Mouse (Mus musculus) retina, postnatal 1 day (tissue): Measurements from ENCODE around the gene Ndufb8.

Source experiments
- DNase-seq: peaks from one replicate; pipeline ENCODE4 v3.0.0-alpha.2; 2012

Gene Ndufb8

DNA sequence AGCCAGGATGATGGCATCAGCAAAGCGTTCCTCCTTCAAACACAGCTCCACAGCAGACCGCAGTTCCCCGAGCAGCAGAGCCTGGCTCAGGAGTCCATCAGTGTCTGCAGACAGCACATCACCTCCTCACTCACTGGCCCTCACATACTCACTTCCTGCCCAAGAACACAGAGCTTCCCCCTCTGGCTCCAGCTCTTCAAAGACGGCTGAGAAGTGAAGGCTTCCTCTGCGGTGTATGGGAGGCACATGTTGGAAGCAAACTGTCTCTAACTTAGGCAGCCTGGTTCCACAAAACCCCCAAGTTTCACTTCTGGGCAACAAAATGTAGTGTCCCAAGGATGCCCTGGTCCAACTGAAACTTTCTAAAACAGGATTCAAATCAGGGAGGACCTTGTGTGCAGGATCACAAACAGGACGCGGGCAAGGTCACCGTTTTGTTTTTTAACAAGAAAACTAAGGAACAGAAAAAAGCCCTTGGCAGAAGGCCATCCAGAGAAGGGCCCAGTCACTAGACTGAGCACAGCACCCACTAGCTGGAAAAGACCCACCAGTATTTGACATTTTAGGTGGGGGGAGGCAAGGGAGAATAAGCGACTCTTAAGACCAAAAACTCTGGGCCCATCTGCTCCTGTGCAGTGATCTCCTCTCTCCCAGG lies 29.6 kb downstream of the Ndufb8 start:
- no peak for DNase-seq

DNA sequence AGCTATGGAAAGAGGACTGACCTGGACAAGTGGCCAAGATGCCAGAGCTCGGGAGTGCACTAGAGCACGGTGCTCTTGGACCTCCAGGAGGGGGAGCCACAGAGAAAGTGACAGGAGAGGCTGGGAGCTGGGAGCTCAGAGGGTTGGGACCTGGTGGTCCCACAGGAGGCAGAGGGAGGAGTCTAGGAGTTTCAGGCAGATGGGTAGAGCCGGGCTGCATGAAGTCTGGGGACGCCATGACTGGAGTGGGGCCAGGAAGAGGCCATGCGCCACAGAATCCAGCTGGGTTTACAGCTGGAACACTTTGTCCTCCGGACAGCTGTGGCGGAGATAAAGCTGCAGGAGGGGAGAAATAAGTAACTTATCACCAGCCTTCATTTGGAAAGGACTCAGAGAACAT lies 36.1 kb downstream of the Ndufb8 start:
- DNase-seq = peak; percentile 61

DNA sequence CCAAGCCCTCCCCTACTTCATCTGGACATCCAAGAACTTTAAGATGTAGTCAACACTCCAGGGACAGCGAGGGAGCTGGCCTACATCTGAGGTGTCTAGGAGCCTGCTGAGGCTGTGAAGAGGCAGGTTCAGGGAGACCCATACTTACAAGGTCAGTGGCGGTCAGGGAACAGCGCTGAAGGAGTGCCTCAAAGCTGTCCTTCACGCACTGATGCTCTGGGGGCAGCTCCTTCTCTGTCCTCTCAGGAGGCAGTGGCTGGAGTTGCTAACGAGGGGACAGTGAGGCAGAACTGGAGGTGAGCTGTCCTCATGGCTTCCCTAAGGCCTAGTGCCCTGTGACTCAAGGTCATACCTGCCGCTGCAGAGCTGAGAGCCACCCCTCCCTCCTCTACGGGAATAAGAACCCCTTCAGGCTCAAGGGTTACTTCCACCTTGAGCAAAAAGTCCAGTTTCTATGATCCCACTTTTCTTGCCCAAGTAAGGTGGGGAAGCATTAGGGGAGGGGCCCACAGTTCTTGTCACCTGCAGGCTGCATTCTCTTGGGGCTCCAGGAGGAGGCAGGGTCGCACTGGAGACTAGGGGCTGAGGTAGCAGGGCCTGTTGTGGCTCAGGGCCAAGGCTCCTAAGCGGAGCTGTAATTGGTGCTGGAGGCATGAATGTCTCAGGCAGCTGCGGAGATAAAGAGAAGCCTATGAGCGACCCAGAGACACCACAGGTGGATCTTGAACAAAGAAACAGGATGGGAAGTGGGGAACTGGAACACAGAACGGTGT lies 37.1 kb downstream of the Ndufb8 start:
- DNase-seq = peak; percentile 61

DNA sequence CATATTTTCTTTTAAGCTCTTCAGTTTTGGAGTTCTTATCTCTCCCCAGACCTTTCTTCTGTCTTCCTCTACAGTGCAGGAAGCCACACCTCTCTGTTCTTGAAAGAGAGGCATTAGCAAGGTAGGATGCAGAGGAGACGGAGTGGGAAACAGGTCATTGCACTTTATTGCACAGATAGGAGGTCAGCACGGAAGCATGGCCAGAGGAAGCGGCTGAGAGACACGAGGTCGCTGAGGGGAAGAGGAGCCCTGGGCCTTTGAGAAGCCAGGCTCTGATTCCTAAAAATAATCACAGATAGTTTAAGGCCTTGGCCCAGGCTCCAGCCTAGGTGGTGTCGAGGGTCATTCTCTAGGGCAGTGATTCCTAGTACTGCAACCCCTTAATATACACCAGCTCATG lies 39.5 kb downstream of the Ndufb8 start:
- DNase-seq = no peak

DNA sequence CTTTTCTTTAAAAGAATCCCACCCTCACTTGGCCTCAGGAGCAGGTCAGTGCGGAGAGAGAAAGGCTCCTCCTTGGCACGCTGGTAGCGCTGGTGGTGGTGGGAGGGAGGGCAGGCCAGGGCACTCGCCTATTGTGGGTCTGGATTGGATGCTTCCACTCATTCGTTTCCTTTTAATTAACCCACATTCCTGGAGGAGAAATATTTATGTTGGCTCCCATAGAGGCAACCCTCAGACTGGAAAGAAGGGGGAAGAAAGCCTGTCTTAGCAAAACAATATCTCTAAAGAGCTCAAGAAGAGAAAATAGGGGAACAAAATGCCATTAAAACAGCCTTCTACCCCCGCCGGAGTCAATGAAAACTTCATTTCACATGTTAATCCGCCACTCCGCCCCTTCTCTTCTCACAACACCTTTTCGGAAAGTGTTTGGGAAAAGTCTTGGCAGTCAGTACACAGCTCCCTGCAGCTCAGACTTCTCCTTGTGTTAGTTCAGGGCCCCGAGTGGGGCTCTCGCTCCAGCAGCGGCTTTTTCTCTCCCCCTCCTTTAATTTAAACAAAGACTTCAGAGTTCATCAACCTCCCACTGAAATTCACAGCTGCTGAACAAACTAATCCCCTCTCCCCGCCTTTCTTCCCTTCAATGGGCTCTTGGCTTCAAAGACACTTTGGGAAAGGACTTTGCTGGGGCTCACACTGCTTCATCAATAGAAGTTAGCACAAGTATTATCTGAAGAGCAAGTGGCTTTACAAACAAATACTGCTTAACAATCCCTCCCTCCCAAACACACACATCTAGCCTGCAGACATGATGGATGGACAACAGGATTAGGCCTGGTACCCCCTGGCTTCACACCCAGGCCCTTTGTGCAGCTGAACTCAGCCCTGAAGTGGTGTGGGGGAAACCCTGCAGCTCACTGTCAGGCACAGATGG lies 40.5 kb downstream of the Ndufb8 start:
- DNase-seq = peak; percentile 64

DNA sequence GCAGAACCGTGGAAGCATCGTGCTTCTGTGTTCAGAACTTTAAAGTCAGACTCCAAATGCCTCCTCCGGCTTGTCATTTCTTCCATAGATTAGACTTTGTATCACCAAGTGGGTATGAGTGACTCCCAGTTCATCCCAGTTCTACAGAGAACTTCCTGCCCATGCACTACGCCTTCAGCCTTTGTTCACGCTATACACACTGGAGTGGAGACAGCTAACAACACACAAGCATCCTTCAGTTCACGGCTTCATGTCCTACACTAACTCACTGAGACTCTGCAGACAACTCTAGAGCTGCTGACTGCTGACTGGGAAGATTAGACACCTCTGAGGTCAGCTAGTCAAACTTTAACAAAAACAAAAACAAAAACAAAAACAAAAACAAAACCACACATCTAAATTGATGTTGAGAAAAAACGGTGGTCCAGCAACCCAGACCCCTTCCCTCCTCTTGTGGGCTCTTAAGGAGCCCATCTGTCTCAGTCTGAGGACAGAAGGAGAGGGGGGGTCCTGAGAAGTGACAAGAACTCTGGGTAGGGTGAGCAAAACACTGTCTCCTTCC lies 41.2 kb downstream of the Ndufb8 start:
- DNase-seq = no peak

DNA sequence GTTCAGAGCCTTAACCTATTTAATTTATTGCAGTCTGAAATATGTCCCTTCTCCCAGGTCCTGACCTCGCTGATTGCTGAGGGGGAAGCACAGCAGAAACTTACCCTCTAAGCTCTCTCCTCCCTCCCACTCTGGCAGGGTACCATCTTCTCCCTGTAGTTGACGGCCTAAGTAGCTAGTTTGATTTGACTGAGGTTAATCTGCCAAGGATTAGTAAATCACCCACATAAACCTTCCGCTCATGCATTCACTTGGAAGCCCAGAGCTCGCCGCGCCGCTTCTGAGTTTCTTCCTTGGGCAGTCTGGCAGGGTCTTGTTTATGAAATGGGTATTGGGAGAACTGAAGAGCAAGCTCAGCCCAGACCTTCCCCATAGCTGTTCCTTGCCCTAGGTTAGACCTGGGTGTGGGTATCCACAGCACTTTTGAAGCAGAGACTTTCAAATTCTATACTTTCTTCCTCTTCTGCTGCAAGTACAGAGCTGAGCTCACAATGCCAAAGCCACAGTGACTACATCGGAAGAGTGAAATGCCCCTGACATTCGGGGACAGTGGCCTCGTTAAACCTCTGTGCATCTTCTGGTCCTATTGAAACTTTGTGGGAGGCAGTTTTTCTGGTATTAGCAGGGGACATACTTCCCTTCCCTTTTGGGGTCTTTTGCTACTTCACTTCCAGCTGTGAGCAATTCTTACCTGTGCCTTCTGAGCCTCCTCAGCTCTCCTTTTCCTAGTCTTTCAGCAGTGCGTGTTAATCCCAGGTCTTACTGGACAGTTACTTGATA lies 42.0 kb downstream of the Ndufb8 start:
- DNase-seq = peak; percentile 76

DNA sequence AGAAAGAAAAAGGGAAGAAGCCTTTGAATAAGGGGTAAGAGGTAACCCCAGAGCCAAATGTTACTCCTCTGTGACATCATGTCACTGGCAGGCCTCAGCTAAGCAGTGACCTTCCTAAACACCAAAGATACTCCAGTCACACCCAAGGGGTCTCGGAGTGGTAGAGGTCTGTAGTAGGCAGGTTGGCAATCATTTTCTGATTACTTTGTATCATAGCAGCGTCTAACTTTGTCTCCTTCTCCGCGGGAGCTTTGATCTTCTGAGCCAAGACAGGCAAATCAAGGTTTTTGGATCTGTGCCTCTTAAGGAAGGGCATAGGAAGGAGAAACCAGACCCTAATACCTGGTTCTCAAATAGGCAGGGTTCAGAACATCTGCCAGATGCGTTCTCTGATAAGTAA lies 42.6 kb downstream of the Ndufb8 start:
- DNase-seq = no peak

DNA sequence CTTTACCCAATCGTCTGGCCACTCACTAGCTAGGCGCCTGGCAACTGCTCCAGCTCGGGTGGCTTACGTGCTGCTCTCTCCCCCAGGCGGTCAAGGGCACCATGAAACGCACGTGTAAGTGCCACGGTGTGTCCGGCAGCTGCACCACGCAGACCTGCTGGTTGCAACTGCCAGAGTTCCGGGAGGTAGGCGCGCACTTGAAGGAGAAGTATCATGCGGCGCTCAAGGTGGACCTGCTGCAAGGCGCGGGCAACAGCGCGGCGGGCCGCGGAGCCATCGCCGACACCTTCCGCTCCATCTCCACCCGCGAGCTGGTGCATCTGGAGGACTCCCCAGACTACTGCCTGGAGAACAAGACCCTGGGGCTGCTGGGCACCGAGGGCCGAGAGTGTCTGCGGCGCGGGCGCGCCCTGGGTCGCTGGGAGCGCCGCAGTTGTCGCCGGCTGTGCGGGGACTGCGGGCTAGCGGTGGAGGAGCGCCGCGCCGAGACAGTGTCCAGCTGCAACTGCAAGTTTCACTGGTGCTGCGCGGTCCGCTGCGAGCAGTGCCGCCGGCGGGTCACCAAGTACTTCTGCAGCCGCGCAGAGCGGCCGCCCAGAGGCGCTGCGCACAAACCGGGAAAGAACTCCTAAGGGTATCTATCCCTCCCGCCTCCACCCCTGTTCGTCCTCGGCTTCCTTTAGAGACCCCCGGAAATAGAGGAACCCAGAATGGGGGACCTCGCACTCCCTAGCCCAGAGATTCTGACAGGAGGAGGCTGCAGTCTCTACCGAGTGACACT lies 43.6 kb downstream of the Ndufb8 start:
- DNase-seq = peak; percentile 74

DNA sequence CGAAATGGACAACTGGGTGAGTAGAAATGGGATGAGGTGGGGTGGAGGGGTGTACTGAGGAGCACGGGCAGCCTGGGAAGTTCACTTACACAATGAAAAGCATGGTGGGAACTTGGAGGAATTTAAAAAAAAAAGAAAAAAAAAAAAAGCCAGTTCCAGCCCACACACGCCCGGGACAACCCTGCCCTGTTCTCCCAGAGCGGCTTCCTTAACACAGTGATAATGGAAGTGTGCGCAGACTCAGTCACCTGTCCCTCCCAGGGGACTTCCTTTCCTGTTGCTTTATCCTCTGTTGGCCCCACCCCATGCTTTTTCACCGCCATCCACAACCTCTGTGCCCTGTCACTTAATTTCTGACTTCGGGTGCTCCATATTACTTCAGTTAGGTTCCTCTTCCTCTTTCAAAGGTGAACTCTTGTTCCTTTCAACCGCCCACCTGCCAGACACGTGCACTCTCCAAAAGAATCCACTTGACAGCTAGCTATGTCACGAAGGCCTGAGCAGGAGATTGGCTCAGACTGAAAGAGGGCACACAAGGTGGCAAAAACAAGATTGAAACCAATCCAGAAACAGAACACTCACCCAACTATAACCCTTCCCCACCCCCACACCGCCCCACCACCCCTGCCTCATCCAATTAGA lies 44.6 kb downstream of the Ndufb8 start:
- DNase-seq = no peak

DNA sequence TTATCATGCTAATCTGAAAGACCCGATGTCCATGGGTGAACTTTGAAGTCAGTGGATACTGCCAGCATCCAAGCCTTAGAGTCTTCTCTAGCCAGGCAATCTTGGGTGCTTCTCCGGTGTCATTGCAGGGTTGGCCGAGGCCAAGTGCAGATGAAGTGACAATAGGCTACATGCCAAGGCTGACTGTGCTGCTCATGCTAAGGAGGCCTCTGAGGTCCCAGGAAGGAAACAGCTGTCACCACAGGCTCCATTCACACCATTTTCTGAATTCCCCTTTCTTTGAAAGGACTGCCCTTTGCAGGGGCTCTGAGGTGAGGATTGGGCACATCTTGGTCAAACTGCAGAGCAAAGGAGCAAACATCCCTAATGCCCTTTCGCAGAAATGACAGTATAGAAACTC lies 52.5 kb downstream of the Ndufb8 start:
- DNase-seq = no peak

DNA sequence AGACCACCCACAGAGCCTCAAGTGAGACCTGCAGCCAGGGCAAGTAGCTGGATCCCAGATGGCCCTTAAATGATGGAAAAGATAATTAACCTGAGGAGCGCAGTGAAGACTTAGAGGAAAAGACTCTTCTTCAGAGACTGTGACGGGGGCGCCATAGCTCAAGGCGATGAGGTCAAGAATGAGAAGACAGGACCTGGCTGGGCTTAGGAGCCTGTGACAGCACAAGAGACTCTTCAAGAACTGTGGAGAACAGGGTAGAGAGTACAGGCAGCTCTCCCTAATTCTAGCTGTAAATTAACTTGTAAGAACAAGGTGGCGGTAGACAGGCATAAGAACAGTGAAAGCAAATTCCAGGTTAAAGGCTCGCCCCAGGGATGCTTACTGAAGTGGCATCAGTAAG lies 53.3 kb downstream of the Ndufb8 start:
- DNase-seq = no peak

DNA sequence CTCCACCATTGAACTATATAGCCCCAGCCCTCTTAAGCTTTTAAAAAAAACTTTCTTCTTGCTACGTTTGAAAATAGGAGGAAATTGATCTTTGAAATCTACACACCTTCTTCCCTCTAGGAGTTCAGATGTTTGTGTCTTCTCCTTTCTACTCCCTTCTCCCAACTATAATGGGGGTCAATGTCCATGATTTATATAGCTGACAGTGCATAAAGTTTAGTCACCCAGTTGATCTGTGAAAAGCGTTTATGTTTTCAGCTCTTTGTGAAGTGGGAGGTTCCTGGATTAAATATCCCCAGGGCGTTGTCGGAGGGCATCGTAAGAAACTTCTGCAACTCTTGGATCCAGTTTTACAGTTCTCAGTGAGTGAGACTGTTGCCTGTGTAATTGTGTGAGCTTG lies 55.0 kb downstream of the Ndufb8 start:
- no peak for DNase-seq

DNA sequence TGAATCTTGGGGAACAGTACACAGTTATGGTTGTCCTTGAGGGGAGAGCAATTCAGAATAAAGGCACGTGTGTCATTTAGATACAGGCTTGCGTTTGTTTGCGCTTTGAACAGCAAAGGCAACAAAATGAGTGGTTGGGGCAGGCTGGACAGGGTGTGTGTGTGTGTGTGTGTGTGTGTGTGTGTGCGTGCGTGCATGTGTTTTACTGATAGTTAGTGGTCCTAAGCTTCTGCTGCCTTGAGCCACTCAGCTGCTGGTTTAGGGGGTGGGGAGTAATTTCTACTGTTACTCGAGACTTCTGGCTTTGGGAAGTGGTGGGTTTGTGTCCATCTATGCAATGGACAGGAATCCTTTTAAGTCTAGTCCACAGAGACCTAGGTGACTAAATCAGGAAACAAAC lies 56.3 kb downstream of the Ndufb8 start:
- no peak for DNase-seq
